In genomic region chr4:137278144-137279040, GRCm38 (mm10) we compare ENCODE assay signal across 8 mouse cellular contexts. TPM values are rescaled to one million over a fixed set of nuclear protein-coding genes. Genes with fewer than 3 reads are reported as not detected.
DNase-seq lines count a peak whose midpoint lies in the region; ATAC-seq lines count a peak whose summit lies in the region.

No protein-coding gene starts in this region.

- H3K4me2 ChIP-seq in kidney, embryonic 15.5 days, result peak overlapping the region; percentile 78
- peak overlapping the region; percentile 95 for H3K4me2 ChIP-seq in embryonic facial prominence, embryonic 12.5 days (replicated peaks)
- peak overlapping the region; percentile 98 for H3K4me2 ChIP-seq in intestine, embryonic 16.5 days (ENCODE audit: low read depth, low read length)
- H3K4me2 ChIP-seq in midbrain, embryonic 15.5 days, result peak overlapping the region; percentile 89

- no peaks in the 10 kb centered on the region for H3K9me3 ChIP-seq in kidney, embryonic 15.5 days (replicated peaks)
- no peaks in the 10 kb centered on the region for H3K9me3 ChIP-seq in embryonic facial prominence, embryonic 12.5 days
- H3K9me3 ChIP-seq in intestine, embryonic 16.5 days (ENCODE audit: control insufficient read depth, low read length), result no peaks in the 10 kb centered on the region
- no peaks in the 10 kb centered on the region for H3K9me3 ChIP-seq in midbrain, embryonic 15.5 days

- H3K27ac ChIP-seq in kidney, embryonic 15.5 days, result peak overlapping the region; percentile 48
- H3K27ac ChIP-seq in embryonic facial prominence, embryonic 12.5 days, result no peak overlapping the region
- H3K27ac ChIP-seq in intestine, embryonic 16.5 days (ENCODE audit: low read length), result no peak overlapping the region
- no peak overlapping the region for H3K27ac ChIP-seq in midbrain, embryonic 15.5 days

- H3K4me3 ChIP-seq in kidney, embryonic 15.5 days (replicated peaks), result peak overlapping the region; percentile 52
- H3K4me3 ChIP-seq in embryonic facial prominence, embryonic 12.5 days, result peak overlapping the region; percentile 49
- peak overlapping the region; percentile 60 for H3K4me3 ChIP-seq in intestine, embryonic 16.5 days (ENCODE audit: low read length)
- H3K4me3 ChIP-seq in midbrain, embryonic 15.5 days, result peak overlapping the region; percentile 49

- H3K4me1 ChIP-seq in kidney, embryonic 15.5 days, result peaks cover 82% of the 10 kb centered on the region
- H3K4me1 ChIP-seq in embryonic facial prominence, embryonic 12.5 days, result peaks cover 30% of the 10 kb centered on the region
- H3K4me1 ChIP-seq in intestine, embryonic 16.5 days (ENCODE audit: control insufficient read depth, insufficient read depth, low read length), result peaks cover 36% of the 10 kb centered on the region
- peaks cover 36% of the 10 kb centered on the region for H3K4me1 ChIP-seq in midbrain, embryonic 15.5 days

- ATAC-seq in kidney, embryonic 15.5 days (replicated peaks; ENCODE audit: low FRiP score), result no peak
- no peak for ATAC-seq in embryonic facial prominence, embryonic 12.5 days (ENCODE audit: insufficient number of reproducible peaks, insufficient read depth, low FRiP score, low TSS enrichment)
- no peak for ATAC-seq in intestine, embryonic 16.5 days
- peak; percentile 71 for ATAC-seq in midbrain, embryonic 15.5 days (replicated peaks)
- no peak for ATAC-seq in erythroblast, adult 5-6 weeks (replicated peaks; ENCODE audit: low FRiP score, poor library complexity, severe bottlenecking)

- H3K27me3 ChIP-seq in kidney, embryonic 15.5 days, result peaks cover 79% of the 10 kb centered on the region
- H3K27me3 ChIP-seq in embryonic facial prominence, embryonic 12.5 days, result peaks cover 90% of the 10 kb centered on the region
- peaks cover 48% of the 10 kb centered on the region for H3K27me3 ChIP-seq in intestine, embryonic 16.5 days (replicated peaks; ENCODE audit: control insufficient read depth, insufficient read depth, low read length)
- H3K27me3 ChIP-seq in midbrain, embryonic 15.5 days (replicated peaks), result peaks cover 62% of the 10 kb centered on the region

- no peaks in the 10 kb centered on the region for H3K36me3 ChIP-seq in kidney, embryonic 15.5 days
- no peaks in the 10 kb centered on the region for H3K36me3 ChIP-seq in embryonic facial prominence, embryonic 12.5 days
- no peaks in the 10 kb centered on the region for H3K36me3 ChIP-seq in intestine, embryonic 16.5 days (ENCODE audit: control insufficient read depth, insufficient read depth, low read length)
- no peaks in the 10 kb centered on the region for H3K36me3 ChIP-seq in midbrain, embryonic 15.5 days (replicated peaks)

- WGBS in kidney, embryonic 15.5 days, result 1% methylated on average over 22 of the region's 22 CpGs
- 3% methylated on average over 22 of the region's 22 CpGs for WGBS in embryonic facial prominence, embryonic 12.5 days
- WGBS in intestine, embryonic 16.5 days, result 5% methylated on average over 22 of the region's 22 CpGs
- WGBS in midbrain, embryonic 15.5 days, result 1% methylated on average over 20 of the region's 22 CpGs

- DNase-seq in kidney, postnatal 25 days, result no peak
- DNase-seq in left cerebral cortex, adult 8-10 months (ENCODE audit: low spot score in 2 of 2), result no peak
- no peak for DNase-seq in urinary bladder, postnatal 4 days (ENCODE audit: low spot score in 2 of 2)

- peak overlapping the region; percentile 52 for H3K9ac ChIP-seq in kidney, embryonic 15.5 days
- peak overlapping the region; percentile 59; the same call in 1 of the 2 replicates for H3K9ac ChIP-seq in embryonic facial prominence, embryonic 12.5 days
- H3K9ac ChIP-seq in intestine, embryonic 16.5 days (ENCODE audit: low read depth, low read length), result peak overlapping the region; percentile 66
- peak overlapping the region; percentile 51 for H3K9ac ChIP-seq in midbrain, embryonic 15.5 days

RNA-seq across cellular contexts. Expression of gene Wnt4, which starts 1.1 kb away (rescaled TPM):
- polyA plus RNA-seq in kidney, embryonic 15.5 days (2015; fragmentation: Nextera tagmentation; extraction: Ambion mirVana), result 10.6 and 10.9 TPM in 2 replicates
- polyA plus RNA-seq in embryonic facial prominence, embryonic 12.5 days (2016; fragmentation: Nextera tagmentation; extraction: Ambion mirVana), result 3.9 and 6.3 TPM in 2 replicates
- polyA plus RNA-seq in intestine, embryonic 16.5 days (2015; fragmentation: Nextera tagmentation; extraction: Ambion mirVana), result 1.0 TPM in 2 replicates
- 3.4 and 4.8 TPM in 2 replicates for polyA plus RNA-seq in midbrain, embryonic 15.5 days (2015; fragmentation: Nextera tagmentation; extraction: Ambion mirVana)
- total RNA-seq in erythroblast, adult 5-6 weeks (2015; ENCODE audit: low replicate concordance), result not detected in 2 replicates
- total RNA-seq in erythroblast, adult 5-6 weeks (2017; ENCODE audit: low replicate concordance), result not detected in 2 replicates
- total RNA-seq in left cerebral cortex, adult 8-10 months (2022), result 1 to 10 TPM; 8.9 to 9.9 (median 9.5) TPM
